Mouse (Mus musculus): Measurements from ENCODE around the gene Slc15a1. TPM values are rescaled to one million over a fixed set of nuclear protein-coding genes. Genes with fewer than 3 reads are reported as not detected.
A peak's percentile ranks its signal among the peaks of the same experiment; 100 is the strongest.
"Not testable (repeated sequence)": the region's sequence is repeated elsewhere in the genome, so short reads cannot be mapped to it uniquely, and the experiment has no call there.

Slc15a1 gene
- total and polyA plus RNA-seq, 2 experiments from 2014 or later = 0.08 TPM; not detected in 1

DNA sequence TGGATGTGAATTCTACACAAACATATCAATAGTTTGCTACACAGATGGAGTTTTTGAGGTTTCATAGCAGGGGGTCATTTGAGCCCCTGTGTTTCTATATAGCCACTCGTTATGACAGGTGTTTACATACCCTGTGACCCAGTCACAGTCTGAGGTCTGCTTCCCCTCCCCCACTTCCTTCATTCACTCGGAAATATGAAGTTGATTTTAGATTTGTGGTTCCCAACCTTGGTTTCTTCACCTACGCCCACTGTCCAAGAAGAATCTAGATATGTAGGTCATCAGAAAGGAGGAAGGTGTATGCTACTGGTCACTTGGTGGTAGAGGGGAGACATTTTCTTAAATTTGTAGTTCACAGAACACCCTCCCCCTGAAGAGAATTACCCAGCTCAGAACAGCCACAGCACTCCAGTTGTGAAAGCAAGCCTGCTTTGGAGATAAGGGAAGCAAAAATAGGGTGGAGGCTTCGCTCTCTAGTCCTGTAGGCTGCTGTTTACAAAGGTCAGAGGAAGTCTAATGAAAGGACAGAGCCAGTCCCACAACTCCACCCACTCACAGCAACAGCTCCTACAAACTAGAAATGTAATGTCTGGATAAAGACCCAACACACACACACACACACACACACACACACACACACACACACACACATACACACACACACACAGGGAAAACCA is 82.2 kb downstream of the Slc15a1 start:
- Histone ChIP-seq H3K9me3 (ENCODE audit: low read length) (no peaks in the 10 kb centered on the region), H3K27ac (no peak overlapping the region), H3K27me3 (ENCODE audit: insufficient read depth, low read length) (no peaks in the 10 kb centered on the region), H3K4me3 (ENCODE audit: low read length) (no peak overlapping the region), H3K36me3 (ENCODE audit: insufficient read depth, low read length) (no peaks in the 10 kb centered on the region), H3K9ac (replicated peaks; ENCODE audit: low read length) (no peak overlapping the region), H3K4me2 (ENCODE audit: low read depth, low read length) (no peak overlapping the region), H3K4me1 (ENCODE audit: insufficient read depth, low read length) (no peaks in the 10 kb centered on the region)
- WGBS = 71% methylated on average over 4 of the region's 4 CpGs
- no peak for ATAC-seq
- TF ChIP-seq CTCF (IDR thresholded peaks at IDR 0.05; ENCODE audit: low read depth) = no peak
- DNase-seq (ENCODE audit: low spot score) = no peak

DNA sequence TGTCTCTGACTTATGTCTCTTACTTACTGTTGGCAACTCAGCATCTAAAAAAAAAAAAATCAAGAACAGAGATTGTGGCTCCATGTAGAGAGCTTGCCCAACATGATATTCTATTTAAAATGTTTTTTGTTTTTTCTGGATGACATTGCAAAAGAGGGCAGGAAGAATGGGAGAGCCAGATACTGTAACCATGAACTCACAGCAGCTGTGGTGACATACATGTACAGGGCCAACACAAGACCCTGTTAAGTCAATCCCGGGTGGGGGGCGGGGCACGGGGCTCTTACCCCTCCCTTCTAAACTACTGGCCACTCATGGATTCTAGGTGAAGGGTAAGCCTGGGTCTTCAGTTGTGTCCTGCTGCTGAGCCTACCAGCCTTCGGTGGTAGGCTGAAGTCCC is 83.1 kb downstream of the Slc15a1 start:
- Histone ChIP-seq H3K9me3 (ENCODE audit: low read length) (no peaks in the 10 kb centered on the region), H3K36me3 (ENCODE audit: insufficient read depth, low read length) (no peaks in the 10 kb centered on the region), H3K4me1 (ENCODE audit: insufficient read depth, low read length) (no peaks in the 10 kb centered on the region), H3K27ac (no peak overlapping the region), H3K9ac (replicated peaks; ENCODE audit: low read length) (no peak overlapping the region), H3K27me3 (ENCODE audit: insufficient read depth, low read length) (no peaks in the 10 kb centered on the region), H3K4me3 (ENCODE audit: low read length) (no peak overlapping the region), H3K4me2 (ENCODE audit: low read depth, low read length) (no peak overlapping the region)
- no peak for TF ChIP-seq CTCF (IDR thresholded peaks at IDR 0.05; ENCODE audit: low read depth)
- DNase-seq (ENCODE audit: low spot score) (no peak), ATAC-seq (no peak)
- WGBS = 96% methylated on average over 4 of the region's 4 CpGs

DNA sequence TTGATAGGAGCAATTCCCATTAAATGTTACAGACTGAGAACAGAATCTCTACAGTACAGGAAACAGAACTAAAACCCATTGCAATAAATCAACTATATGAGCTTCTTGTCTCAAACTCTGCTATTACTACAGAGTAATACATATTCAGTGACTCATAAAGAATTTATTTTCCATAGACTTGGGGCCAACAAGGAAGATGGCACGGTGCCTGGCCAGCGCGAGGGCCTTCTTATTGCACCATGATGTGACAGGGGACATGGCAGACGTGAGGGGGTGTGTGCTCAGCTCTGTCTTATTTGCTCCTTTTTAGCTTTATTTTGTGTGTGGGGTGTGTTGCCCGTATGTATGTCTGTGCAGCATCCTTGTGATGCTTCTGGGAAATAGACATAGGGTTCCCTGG is 87.5 kb downstream of the Slc15a1 start:
- Histone ChIP-seq H3K9me3 (ENCODE audit: low read length) (no peaks in the 10 kb centered on the region), H3K4me3 (ENCODE audit: low read length) (no peak overlapping the region), H3K9ac (replicated peaks; ENCODE audit: low read length) (no peak overlapping the region), H3K27me3 (ENCODE audit: insufficient read depth, low read length) (no peaks in the 10 kb centered on the region), H3K4me2 (ENCODE audit: low read depth, low read length) (no peak overlapping the region), H3K27ac (no peak overlapping the region), H3K4me1 (ENCODE audit: insufficient read depth, low read length) (no peaks in the 10 kb centered on the region), H3K36me3 (ENCODE audit: insufficient read depth, low read length) (no peaks in the 10 kb centered on the region)
- ATAC-seq (no peak), DNase-seq (ENCODE audit: low spot score) (peak; percentile 12)
- TF ChIP-seq CTCF (IDR thresholded peaks at IDR 0.05; ENCODE audit: low read depth) = no peak
- 74% methylated on average over 5 of the region's 5 CpGs for WGBS

DNA sequence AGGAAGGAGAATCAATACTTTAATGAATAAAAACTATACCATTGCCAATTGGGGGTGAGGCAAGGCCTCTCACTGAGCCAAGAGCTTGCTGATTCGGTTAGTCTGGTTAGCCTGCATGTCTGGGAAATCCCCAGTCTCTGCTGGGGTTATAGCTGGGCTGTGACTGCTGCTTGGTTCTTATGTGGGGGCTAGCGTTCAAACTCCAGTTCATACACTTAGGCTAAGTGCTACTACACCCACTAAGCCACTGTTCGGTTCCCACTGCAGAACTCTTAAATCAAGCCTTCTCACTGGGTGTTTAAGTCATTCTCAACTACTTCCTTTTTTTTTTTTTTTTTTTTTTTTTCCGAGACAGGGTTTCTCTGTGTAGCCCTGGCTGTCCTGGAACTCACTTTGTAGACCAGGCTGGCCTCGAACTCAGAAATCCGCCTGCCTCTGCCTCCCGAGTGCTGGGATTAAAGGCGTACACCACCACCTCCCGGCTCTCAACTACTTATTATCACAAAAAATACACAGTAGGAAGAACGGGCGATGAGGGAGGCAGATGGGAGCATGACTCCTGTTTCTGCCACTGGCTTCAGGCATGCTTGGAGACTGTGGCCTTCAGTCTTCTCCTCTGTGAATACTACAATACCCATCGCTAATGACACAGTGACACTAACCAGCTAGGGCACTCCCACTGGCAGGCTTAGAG is 88.3 kb downstream of the Slc15a1 start:
- Histone ChIP-seq H3K27me3 (ENCODE audit: insufficient read depth, low read length) (no peaks in the 10 kb centered on the region), H3K4me1 (ENCODE audit: insufficient read depth, low read length) (no peaks in the 10 kb centered on the region), H3K36me3 (ENCODE audit: insufficient read depth, low read length) (no peaks in the 10 kb centered on the region), H3K4me2 (ENCODE audit: low read depth, low read length) (no peak overlapping the region), H3K9me3 (ENCODE audit: low read length) (no peaks in the 10 kb centered on the region), H3K27ac (no peak overlapping the region), H3K4me3 (ENCODE audit: low read length) (no peak overlapping the region), H3K9ac (replicated peaks; ENCODE audit: low read length) (no peak overlapping the region)
- 88% methylated on average over 11 of the region's 12 CpGs for WGBS
- ATAC-seq (no peak), DNase-seq (ENCODE audit: low spot score) (no peak)
- no peak for TF ChIP-seq CTCF (IDR thresholded peaks at IDR 0.05; ENCODE audit: low read depth)

DNA sequence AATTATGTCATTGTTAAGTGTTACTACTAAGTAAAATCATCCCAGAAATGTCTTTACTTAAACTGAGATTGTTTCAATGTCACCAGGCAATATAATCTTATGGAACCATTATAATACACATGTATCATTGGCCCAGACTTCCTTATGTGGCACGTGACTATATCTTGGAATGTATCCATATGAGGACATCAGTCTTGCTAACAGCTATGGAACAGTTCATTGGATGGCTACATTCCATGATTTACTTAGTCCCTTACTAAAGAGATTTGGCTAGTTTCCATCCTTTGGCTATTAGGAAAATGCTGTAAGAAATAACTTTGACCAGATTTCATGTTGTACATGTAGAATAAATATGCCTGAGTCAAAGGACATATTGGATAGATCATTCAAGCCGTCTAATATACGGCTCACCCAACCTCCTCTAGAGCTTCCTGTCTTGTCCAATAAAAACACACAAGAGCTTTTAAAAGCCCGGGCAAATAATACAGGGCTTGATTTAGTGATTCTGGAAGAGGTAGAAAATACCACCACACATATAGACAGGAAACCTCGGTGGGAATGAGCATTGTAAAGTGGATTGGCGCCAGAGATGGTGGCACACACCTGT is 90.3 kb downstream of the Slc15a1 start:
- 84% methylated on average over 6 of the region's 6 CpGs for WGBS
- H3K4me1 ChIP-seq (ENCODE audit: insufficient read depth, low read length) = no peaks in the 10 kb centered on the region
- ATAC-seq = no peak
- no peak overlapping the region for H3K4me3 ChIP-seq (ENCODE audit: low read length)
- no peak for TF ChIP-seq CTCF (IDR thresholded peaks at IDR 0.05; ENCODE audit: low read depth)
- no peak overlapping the region for H3K27ac ChIP-seq
- H3K4me2 ChIP-seq (ENCODE audit: low read depth, low read length) = no peak overlapping the region
- no peaks in the 10 kb centered on the region for H3K36me3 ChIP-seq (ENCODE audit: insufficient read depth, low read length)
- H3K9me3 ChIP-seq (ENCODE audit: low read length) = no peaks in the 10 kb centered on the region
- H3K27me3 ChIP-seq (ENCODE audit: insufficient read depth, low read length) = no peaks in the 10 kb centered on the region
- DNase-seq (ENCODE audit: low spot score) = no peak
- no peak overlapping the region for H3K9ac ChIP-seq (replicated peaks; ENCODE audit: low read length)

DNA sequence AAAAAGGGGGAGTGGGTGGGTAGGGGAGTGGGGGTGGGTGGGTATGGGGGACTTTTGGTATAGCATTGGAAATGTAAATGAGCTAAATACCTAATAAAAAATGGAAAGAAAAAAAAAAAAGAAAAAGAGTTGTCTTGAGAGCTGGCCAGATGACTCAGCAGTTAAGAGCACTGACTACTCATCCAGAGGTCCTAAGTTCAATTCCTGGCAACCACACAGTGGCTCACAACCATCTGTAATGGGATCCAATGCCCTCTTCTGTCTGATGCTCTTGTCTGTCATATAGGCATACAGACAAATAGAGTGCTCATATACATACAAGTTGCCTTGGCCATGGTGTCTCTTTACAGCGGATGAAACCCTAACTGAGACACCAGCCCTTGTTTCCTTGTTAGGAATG is 91.3 kb downstream of the Slc15a1 start:
- not testable (repeated sequence) for H3K27ac ChIP-seq; DNase-seq (ENCODE audit: low spot score); H3K9ac ChIP-seq (replicated peaks; ENCODE audit: low read length); H3K4me1 ChIP-seq (ENCODE audit: insufficient read depth, low read length); H3K4me2 ChIP-seq (ENCODE audit: low read depth, low read length); ATAC-seq; H3K4me3 ChIP-seq (ENCODE audit: low read length); H3K9me3 ChIP-seq (ENCODE audit: low read length); H3K36me3 ChIP-seq (ENCODE audit: insufficient read depth, low read length); H3K27me3 ChIP-seq (ENCODE audit: insufficient read depth, low read length)
- WGBS = 100% methylated on average over 1 of the region's 1 CpGs

Other genes with a start within 250 kb of the Slc15a1 start
- 18.7 and 27.5 TPM in 2 replicates for gene Stk24, start 125.2 kb downstream of the Slc15a1 start, total RNA-seq (2014; rRNA removed)
- 14.2 and 15.0 TPM in 2 replicates for gene Stk24, start 125.2 kb downstream of the Slc15a1 start, polyA plus RNA-seq (2015; fragmentation: Nextera tagmentation; extraction: Ambion mirVana)